Mouse (Mus musculus): ENCODE measurements at regions not wholly inside any gene's neighbourhood (a gene's known extent, or its start where the extent isn't known, plus 50 kb on each side); places are given as distances from the start of the nearest gene placed in this dataset.

DNA sequence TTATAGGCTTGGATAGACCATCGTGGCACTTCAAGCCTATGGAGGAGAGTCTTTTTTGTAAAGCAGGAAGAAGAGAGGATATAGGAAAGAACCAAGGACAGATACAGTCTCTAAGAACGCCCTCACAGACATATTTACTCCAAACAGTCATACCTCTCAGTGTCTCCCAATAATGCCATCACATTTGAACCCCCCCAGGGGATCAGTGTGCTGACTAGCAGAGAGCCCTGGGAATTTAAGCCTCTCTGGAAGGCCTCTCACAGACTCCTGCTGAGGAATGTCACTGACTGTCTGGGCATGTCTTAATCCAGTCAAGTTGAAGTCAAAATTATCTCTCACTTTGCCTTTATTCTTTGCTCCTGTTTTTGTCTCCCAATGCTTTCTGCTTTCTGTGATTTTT lies 550.2 kb downstream of the Cd109 start:
- 58% methylated on average over 2 of the region's 2 CpGs for WGBS
- Histone ChIP-seq H3K27ac (no peak overlapping the region), H3K4me2 (replicated peaks) (no peak overlapping the region), H3K4me1 (replicated peaks; ENCODE audit: control insufficient read depth, insufficient read depth, low read length) (no peaks in the 10 kb centered on the region), H3K27me3 (ENCODE audit: control insufficient read depth, insufficient read depth, low read length) (no peaks in the 10 kb centered on the region), H3K4me3 (replicated peaks; ENCODE audit: low read length) (no peak overlapping the region), H3K9ac (no peak overlapping the region), H3K9me3 (ENCODE audit: control insufficient read depth, low read length) (no peaks in the 10 kb centered on the region), H3K36me3 (replicated peaks; ENCODE audit: control insufficient read depth, insufficient read depth) (no peaks in the 10 kb centered on the region)
- ATAC-seq (ENCODE audit: low FRiP score) (no peak), DNase-seq (ENCODE audit: low spot score) (no peak)

DNA sequence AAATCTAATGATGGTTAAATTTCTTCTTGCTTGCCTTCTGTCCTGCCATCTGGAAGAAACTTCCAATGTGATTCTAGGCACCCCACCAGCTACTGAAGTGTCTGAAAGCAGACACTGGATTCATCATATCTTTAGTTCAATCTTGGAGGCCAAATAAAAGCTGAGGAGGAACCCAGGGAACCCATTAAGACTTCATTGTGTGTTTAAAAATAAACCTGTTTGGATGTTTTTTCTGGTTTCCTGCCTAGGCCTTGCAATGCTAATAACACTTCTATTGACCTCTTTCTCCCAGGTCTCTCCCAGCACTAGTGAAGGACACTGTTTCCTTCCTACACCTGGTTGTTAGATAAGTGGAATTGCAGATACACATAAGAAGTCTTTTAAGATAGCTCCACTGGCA lies 545.6 kb downstream of the Col12a1 start:
- H3K36me3 ChIP-seq (replicated peaks; ENCODE audit: control insufficient read depth, insufficient read depth) = no peaks in the 10 kb centered on the region
- ATAC-seq (ENCODE audit: low FRiP score) = no peak

GRCm38 (mm10) chr9:79179954-79180353 lies 538.7 kb downstream of the Col12a1 start:
- H3K27me3 ChIP-seq (ENCODE audit: control insufficient read depth, insufficient read depth, low read length) = no peaks in the 10 kb centered on the region
- no peaks in the 10 kb centered on the region for H3K36me3 ChIP-seq (replicated peaks; ENCODE audit: control insufficient read depth, insufficient read depth)
- no peak overlapping the region for H3K4me3 ChIP-seq (replicated peaks; ENCODE audit: low read length)
- no peak overlapping the region for H3K27ac ChIP-seq
- WGBS = 93% methylated on average over 2 of the region's 2 CpGs
- no peaks in the 10 kb centered on the region for H3K9me3 ChIP-seq (ENCODE audit: control insufficient read depth, low read length)
- ATAC-seq (ENCODE audit: low FRiP score) (no peak), DNase-seq (ENCODE audit: low spot score) (no peak)
- no peak overlapping the region for H3K4me2 ChIP-seq (replicated peaks)
- no peak overlapping the region for H3K9ac ChIP-seq
- no peaks in the 10 kb centered on the region for H3K4me1 ChIP-seq (replicated peaks; ENCODE audit: control insufficient read depth, insufficient read depth, low read length)

More for the DNA sequence above, 545.6 kb downstream of the Col12a1 start:
- Histone ChIP-seq H3K4me3 (replicated peaks; ENCODE audit: low read length) (no peak overlapping the region), H3K27ac (no peak overlapping the region), H3K4me2 (replicated peaks) (no peak overlapping the region), H3K9me3 (ENCODE audit: control insufficient read depth, low read length) (no peaks in the 10 kb centered on the region), H3K9ac (no peak overlapping the region), H3K27me3 (ENCODE audit: control insufficient read depth, insufficient read depth, low read length) (no peaks in the 10 kb centered on the region), H3K4me1 (replicated peaks; ENCODE audit: control insufficient read depth, insufficient read depth, low read length) (no peaks in the 10 kb centered on the region)
- DNase-seq (ENCODE audit: low spot score) = no peak

- Histone ChIP-seq H3K4me2 (replicated peaks) (no peak overlapping the region), H3K9me3 (ENCODE audit: control insufficient read depth, low read length) (0 out of 2 replicates have a peak, but pooled peaks cover 5% of the 10 kb centered on the region), H3K27me3 (ENCODE audit: control insufficient read depth, insufficient read depth, low read length) (no peaks in the 10 kb centered on the region), H3K27ac (no peak overlapping the region), H3K4me3 (replicated peaks; ENCODE audit: low read length) (no peak overlapping the region), H3K4me1 (replicated peaks; ENCODE audit: control insufficient read depth, insufficient read depth, low read length) (no peaks in the 10 kb centered on the region), H3K9ac (no peak overlapping the region), H3K36me3 (replicated peaks; ENCODE audit: control insufficient read depth, insufficient read depth) (no peaks in the 10 kb centered on the region)
- 94% methylated on average over 2 of the region's 2 CpGs for WGBS
- no peak for DNase-seq (ENCODE audit: low spot score)
- ATAC-seq (ENCODE audit: low FRiP score) = no peak
Observed at GRCm38 (mm10) chr9:79195420-79195819, 523.2 kb downstream of the Col12a1 start.

DNA sequence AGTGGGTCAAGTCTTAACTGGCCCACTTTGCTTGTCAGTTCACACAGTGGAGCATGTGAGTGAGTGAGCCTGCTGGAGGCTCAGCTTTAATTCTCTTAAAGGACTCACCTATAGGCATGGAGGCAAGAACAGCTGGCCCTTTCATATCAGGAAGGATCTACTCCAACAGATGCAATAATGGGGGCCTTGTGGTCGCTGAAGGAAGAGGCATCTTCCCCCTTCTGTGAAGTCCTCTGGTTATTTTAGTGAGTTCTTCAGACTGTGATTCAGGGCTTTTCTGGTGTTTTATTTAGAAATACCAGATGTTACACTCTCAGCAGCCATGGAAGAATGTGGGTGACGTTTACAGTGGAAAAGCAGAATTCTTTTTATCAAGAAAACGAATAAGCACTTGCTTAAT lies 516.9 kb downstream of the Col12a1 start:
- Histone ChIP-seq H3K4me1 (replicated peaks; ENCODE audit: control insufficient read depth, insufficient read depth, low read length) (no peaks in the 10 kb centered on the region), H3K36me3 (replicated peaks; ENCODE audit: control insufficient read depth, insufficient read depth) (no peaks in the 10 kb centered on the region), H3K4me3 (replicated peaks; ENCODE audit: low read length) (no peak overlapping the region), H3K27ac (no peak overlapping the region), H3K9ac (no peak overlapping the region), H3K9me3 (ENCODE audit: control insufficient read depth, low read length) (no peaks in the 10 kb centered on the region), H3K27me3 (ENCODE audit: control insufficient read depth, insufficient read depth, low read length) (no peaks in the 10 kb centered on the region), H3K4me2 (replicated peaks) (no peak overlapping the region)
- WGBS = 80% methylated on average over 3 of the region's 3 CpGs
- DNase-seq (ENCODE audit: low spot score) (no peak), ATAC-seq (ENCODE audit: low FRiP score) (no peak)

DNA sequence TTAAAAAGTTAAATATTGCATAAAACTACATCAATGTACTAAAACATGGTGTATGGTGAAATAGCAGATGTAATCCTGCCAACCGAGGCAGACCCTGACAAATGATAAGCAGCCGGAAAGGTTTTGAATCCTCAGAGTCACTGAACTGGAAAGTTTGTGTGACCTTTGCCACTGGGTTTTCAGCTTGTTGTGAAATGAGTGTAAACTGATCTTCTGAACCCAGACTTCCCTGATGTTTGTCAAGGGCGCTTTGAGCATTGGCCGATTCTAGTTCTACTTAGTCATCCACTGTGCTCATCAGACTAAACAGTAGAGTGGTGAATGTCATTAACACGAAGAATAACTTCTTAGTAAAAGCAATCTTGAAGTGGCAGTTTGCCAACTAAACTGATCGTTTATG lies 505.3 kb downstream of the Col12a1 start:
- DNase-seq (ENCODE audit: low spot score) = no peak
- no peak for ATAC-seq (ENCODE audit: low FRiP score)
- Histone ChIP-seq H3K27me3 (ENCODE audit: control insufficient read depth, insufficient read depth, low read length) (no peaks in the 10 kb centered on the region), H3K4me3 (replicated peaks; ENCODE audit: low read length) (no peak overlapping the region), H3K4me2 (replicated peaks) (no peak overlapping the region), H3K4me1 (replicated peaks; ENCODE audit: control insufficient read depth, insufficient read depth, low read length) (no peaks in the 10 kb centered on the region), H3K27ac (no peak overlapping the region), H3K9ac (no peak overlapping the region), H3K9me3 (ENCODE audit: control insufficient read depth, low read length) (no peaks in the 10 kb centered on the region), H3K36me3 (replicated peaks; ENCODE audit: control insufficient read depth, insufficient read depth) (no peaks in the 10 kb centered on the region)
- 51% methylated on average over 6 of the region's 6 CpGs for WGBS

DNA sequence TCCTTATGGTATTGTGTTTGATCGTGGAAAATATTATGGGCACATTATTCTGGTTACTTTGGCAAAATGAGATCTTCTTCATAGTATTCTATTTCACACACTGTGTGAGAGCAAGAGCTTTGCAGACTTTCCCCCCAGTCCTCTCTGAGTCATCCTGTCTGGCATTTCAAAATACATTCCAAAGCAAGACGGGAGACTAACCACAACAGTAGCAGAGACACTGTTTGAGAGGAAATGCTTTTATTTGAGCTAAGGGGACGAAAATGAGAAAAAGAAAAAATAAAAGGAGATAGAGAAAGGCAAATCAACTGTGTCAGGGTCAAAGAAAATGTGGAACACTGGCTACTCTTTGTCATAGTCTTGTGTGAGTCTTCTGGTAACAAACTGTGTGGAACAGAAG lies 502.6 kb downstream of the Col12a1 start:
- no peaks in the 10 kb centered on the region for H3K9me3 ChIP-seq (ENCODE audit: control insufficient read depth, low read length)
- no peak overlapping the region for H3K4me3 ChIP-seq (replicated peaks; ENCODE audit: low read length)
- DNase-seq (ENCODE audit: low spot score) = no peak
- H3K27me3 ChIP-seq (ENCODE audit: control insufficient read depth, insufficient read depth, low read length) = no peaks in the 10 kb centered on the region
- no peak overlapping the region for H3K9ac ChIP-seq
- no peaks in the 10 kb centered on the region for H3K36me3 ChIP-seq (replicated peaks; ENCODE audit: control insufficient read depth, insufficient read depth)
- 63% methylated on average over 3 of the region's 3 CpGs for WGBS
- H3K4me1 ChIP-seq (replicated peaks; ENCODE audit: control insufficient read depth, insufficient read depth, low read length) = no peaks in the 10 kb centered on the region
- no peak for ATAC-seq (ENCODE audit: low FRiP score)
- no peak overlapping the region for H3K27ac ChIP-seq
- H3K4me2 ChIP-seq (replicated peaks) = no peak overlapping the region

- ATAC-seq (ENCODE audit: low FRiP score) = no peak
- H3K9me3 ChIP-seq (ENCODE audit: control insufficient read depth, low read length) = no peaks in the 10 kb centered on the region
- 85% methylated on average over 2 of the region's 2 CpGs for WGBS
Observed at GRCm38 (mm10) chr9:79216432-79216831, 502.2 kb downstream of the Col12a1 start.

GRCm38 (mm10) chr9:79233081-79233480 lies 485.6 kb downstream of the Col12a1 start:
- no peak overlapping the region for H3K9ac ChIP-seq
- H3K27me3 ChIP-seq (ENCODE audit: control insufficient read depth, insufficient read depth, low read length) = no peaks in the 10 kb centered on the region
- H3K9me3 ChIP-seq (ENCODE audit: control insufficient read depth, low read length) = no peaks in the 10 kb centered on the region
- DNase-seq (ENCODE audit: low spot score) (no peak), ATAC-seq (ENCODE audit: low FRiP score) (no peak)
- H3K36me3 ChIP-seq (replicated peaks; ENCODE audit: control insufficient read depth, insufficient read depth) = no peaks in the 10 kb centered on the region
- H3K4me3 ChIP-seq (replicated peaks; ENCODE audit: low read length) = no peak overlapping the region
- no peak overlapping the region for H3K27ac ChIP-seq
- no peaks in the 10 kb centered on the region for H3K4me1 ChIP-seq (replicated peaks; ENCODE audit: control insufficient read depth, insufficient read depth, low read length)
- WGBS = 87% methylated on average over 3 of the region's 3 CpGs
- H3K4me2 ChIP-seq (replicated peaks) = no peak overlapping the region

More at GRCm38 (mm10) chr9:79216432-79216831, 502.2 kb downstream of the Col12a1 start:
- H3K4me1 ChIP-seq (replicated peaks; ENCODE audit: control insufficient read depth, insufficient read depth, low read length) = no peaks in the 10 kb centered on the region
- DNase-seq (ENCODE audit: low spot score) = no peak
- H3K4me3 ChIP-seq (replicated peaks; ENCODE audit: low read length) = no peak overlapping the region
- H3K36me3 ChIP-seq (replicated peaks; ENCODE audit: control insufficient read depth, insufficient read depth) = no peaks in the 10 kb centered on the region
- H3K4me2 ChIP-seq (replicated peaks) = no peak overlapping the region
- H3K27me3 ChIP-seq (ENCODE audit: control insufficient read depth, insufficient read depth, low read length) = no peaks in the 10 kb centered on the region
- H3K27ac ChIP-seq = no peak overlapping the region
- H3K9ac ChIP-seq = no peak overlapping the region

- no peaks in the 10 kb centered on the region for H3K4me1 ChIP-seq (replicated peaks; ENCODE audit: control insufficient read depth, insufficient read depth, low read length)
- WGBS = 87% methylated on average over 1 of the region's 1 CpGs
- no peak overlapping the region for H3K4me3 ChIP-seq (replicated peaks; ENCODE audit: low read length)
- ATAC-seq (ENCODE audit: low FRiP score) = no peak
- H3K27ac ChIP-seq = no peak overlapping the region
- DNase-seq (ENCODE audit: low spot score) = no peak
- H3K9ac ChIP-seq = no peak overlapping the region
- H3K4me2 ChIP-seq (replicated peaks) = no peak overlapping the region
- no peaks in the 10 kb centered on the region for H3K36me3 ChIP-seq (replicated peaks; ENCODE audit: control insufficient read depth, insufficient read depth)
- H3K27me3 ChIP-seq (ENCODE audit: control insufficient read depth, insufficient read depth, low read length) = no peaks in the 10 kb centered on the region
- H3K9me3 ChIP-seq (ENCODE audit: control insufficient read depth, low read length) = no peaks in the 10 kb centered on the region
Observed at GRCm38 (mm10) chr9:79233751-79234150, 484.9 kb downstream of the Col12a1 start.
